Mouse (Mus musculus) right cerebral cortex, postnatal 36 days (tissue): Measurements from ENCODE around the gene Wfdc21.
A peak's percentile ranks its signal among the peaks of the same experiment; 100 is the strongest.

Experiments used
- DNase-seq, 2 experiments: peaks; one replicate each; pipeline ENCODE4 v3.0.0; 2022; ENCODE audit warnings: low spot score in 2 of 2, mixed read lengths in 1 of 2

Gene Wfdc21

GRCm38 (mm10) chr11:83753581-83754181 is 6.9 kb downstream of the Wfdc21 start, which contains the start of gene Heatr6:
Gene Heatr6, plus strand, starts transcription at chr11:83753696.
- peak; percentile 80 to 88 for DNase-seq

GRCm38 (mm10) chr11:83754227-83754626 is 7.5 kb downstream of the Wfdc21 start:
- no peak for DNase-seq

GRCm38 (mm10) chr11:83767306-83767705 is 20.6 kb downstream of the Wfdc21 start:
- no peak for DNase-seq

GRCm38 (mm10) chr11:83768976-83769375 is 22.2 kb downstream of the Wfdc21 start:
- DNase-seq: no peak

- DNase-seq: no peak
Observed at GRCm38 (mm10) chr11:83771014-83771413, 24.3 kb downstream of the Wfdc21 start.

- DNase-seq: no peak
Observed at GRCm38 (mm10) chr11:83772341-83772740, 25.6 kb downstream of the Wfdc21 start.

GRCm38 (mm10) chr11:83773691-83774090 is 27.0 kb downstream of the Wfdc21 start:
- DNase-seq: no peak

- no peak for DNase-seq
Observed at GRCm38 (mm10) chr11:83774324-83774723, 27.6 kb downstream of the Wfdc21 start.

GRCm38 (mm10) chr11:83776798-83777197 is 30.1 kb downstream of the Wfdc21 start:
- DNase-seq: no peak

- no peak for DNase-seq
Observed at GRCm38 (mm10) chr11:83783931-83784600, 37.3 kb downstream of the Wfdc21 start.

- DNase-seq: no peak
Observed at GRCm38 (mm10) chr11:83784661-83785060, 37.9 kb downstream of the Wfdc21 start.

- no peak for DNase-seq
Observed at GRCm38 (mm10) chr11:83785366-83785765, 38.6 kb downstream of the Wfdc21 start.

- no peak for DNase-seq
Observed at GRCm38 (mm10) chr11:83786835-83787234, 40.1 kb downstream of the Wfdc21 start.

- DNase-seq: no peak
Observed at GRCm38 (mm10) chr11:83787401-83788021, 40.8 kb downstream of the Wfdc21 start.

GRCm38 (mm10) chr11:83788331-83788730 is 41.6 kb downstream of the Wfdc21 start:
- DNase-seq: no peak

GRCm38 (mm10) chr11:83789259-83789658 is 42.5 kb downstream of the Wfdc21 start:
- no peak for DNase-seq

- DNase-seq: no peak
Observed at GRCm38 (mm10) chr11:83791133-83791532, 44.4 kb downstream of the Wfdc21 start.

- DNase-seq: no peak
Observed at GRCm38 (mm10) chr11:83792316-83792914, 45.7 kb downstream of the Wfdc21 start.

- no peak for DNase-seq
Observed at GRCm38 (mm10) chr11:83793264-83793663, 46.5 kb downstream of the Wfdc21 start.

- no peak for DNase-seq
Observed at GRCm38 (mm10) chr11:83796112-83796511, 49.4 kb downstream of the Wfdc21 start.

- no peak for DNase-seq
Observed at GRCm38 (mm10) chr11:83796980-83797608, 50.4 kb downstream of the Wfdc21 start.

GRCm38 (mm10) chr11:83799871-83800430 is 53.2 kb downstream of the Wfdc21 start:
- DNase-seq: no peak
